Mouse (Mus musculus) liver, postnatal 0 days (tissue): ENCODE data around the gene Bcl2l11.

Experiments
- CTCF ChIP-seq: sonication (generic); IDR thresholded peaks from 2 replicates; pipeline ENCODE4 v1.5.1; 2016; ENCODE audit warnings: antibody characterized with exemption, low read depth
- EP300 ChIP-seq: IDR thresholded peaks from 2 replicates; pipeline ENCODE4 v1.6.1; 2016; ENCODE audit warnings: antibody characterized with exemption, low read depth, mild to moderate bottlenecking

- TF ChIP-seq CTCF = no peak
- TF ChIP-seq EP300 = no peak
Observed at GRCm38 (mm10) chr2:128095270-128095669, 30.6 kb upstream of the Bcl2l11 start.
